Mouse (Mus musculus) gastrocnemius, adult 2 months (tissue): ENCODE data around the gene Mrps24. TPM values are rescaled to one million over a fixed set of nuclear protein-coding genes. Genes with fewer than 3 reads are reported as not detected.

Experiments
- DNase-seq: peaks from one replicate; pipeline ENCODE4 v3.0.0; 2022
- H3K27ac ChIP-seq: fragments of 200-600 bp; 2 replicates; pipeline ENCODE4 v1.8.1; 2022; ENCODE audit warnings: mild to moderate bottlenecking
- H3K4me3 ChIP-seq: fragments of 200-600 bp; 2 replicates; pipeline ENCODE4 v1.8.1; 2022; ENCODE audit warnings: mild to moderate bottlenecking, moderate library complexity
- CTCF ChIP-seq: fragments of 200-600 bp; IDR thresholded peaks from 2 replicates; pipeline ENCODE4 v1.8.1; 2022; ENCODE audit warnings: antibody characterized with exemption, mild to moderate bottlenecking, moderate library complexity
- intact Hi-C: fragments of 180-260 bp; cut with DNase I; formaldehyde crosslinking; loops from one replicate; pipeline ENCODE4 v1.15.1; 2025
- long read RNA-seq, 2 experiments: library from polyadenylated mRNA; stranded (forward); transcript quantifications; one replicate each; pipeline ENCODE4 v2.0.0; 2021
- total RNA-seq, 2 experiments: library from RNA; stranded (reverse); gene quantifications; 2 replicates each; pipeline ENCODE4 v1.2.3; 2021

Gene Mrps24
- total RNA-seq = 100 to 1,000 TPM in 1 of 2 experiments, 10 to 100 TPM in 1; 92.2 to 109 TPM
- long read RNA-seq, experiment 1, transcript Mrps24-203 (3 exons, 503 nt) = minor isoform, 10 of 164 reads
- long read RNA-seq, experiment 1, transcript Mrps24-201 (3 exons, 700 nt) = minor isoform, 7 of 164 reads
- long read RNA-seq, experiment 1, transcript Mrps24-205 (4 exons, 995 nt) = major isoform, 141 of 164 reads
- long read RNA-seq, experiment 1, partial matches to known transcripts = 0 of 164 reads
- long read RNA-seq, experiment 1, other reads (novel, unspliced or antisense) = 5 of 164 reads
- long read RNA-seq, experiment 2, transcript Mrps24-205 (4 exons, 995 nt) = major isoform, 138 of 166 reads
- long read RNA-seq, experiment 2, transcript Mrps24-201 (3 exons, 700 nt) = minor isoform, 11 of 166 reads
- long read RNA-seq, experiment 2, transcript Mrps24-203 (3 exons, 503 nt) = minor isoform, 9 of 166 reads
- long read RNA-seq, experiment 2, partial matches to known transcripts = 0 of 166 reads
- long read RNA-seq, experiment 2, other reads (novel, unspliced or antisense) = 8 of 166 reads

GRCm38 (mm10) chr11:5715630-5716105 lies at the start of gene Mrps24:
Mrps24 (minus strand) TSS chr11:5715680.
- H3K27ac ChIP-seq = peak within 1 kb of the TSS; percentile 46; the same call in 1 of the 2 replicates
- peak; percentile 43 for DNase-seq
- no peak within 1 kb of the TSS for H3K4me3 ChIP-seq
- intact Hi-C loops = no loop called here
- no peak for TF ChIP-seq CTCF

GRCm38 (mm10) chr11:5762633-5762982 lies 47.1 kb upstream of the Mrps24 start:
- TF ChIP-seq CTCF = no peak
- intact Hi-C loops = loop anchor here (2.0 to 5.0 kb wide), 2 partner anchors 22 to 40 kb away; no protein-coding TSS in a partner anchor
- peak overlapping the region; percentile 93 for H3K4me3 ChIP-seq
- DNase-seq = no peak
- H3K27ac ChIP-seq = peak overlapping the region; percentile 99

- Histone ChIP-seq H3K4me3 (peak within 1 kb of the TSS; percentile 93), H3K27ac (peak within 1 kb of the TSS; percentile 99)
- intact Hi-C loops = loop anchor here (2.0 to 5.0 kb wide), 2 partner anchors 21 to 40 kb away; no protein-coding TSS in a partner anchor
- peak; percentile 17; the same call in 1 of the 2 replicates for TF ChIP-seq CTCF
- DNase-seq = peak; percentile 96
Measured at GRCm38 (mm10) chr11:5761820-5762632, 46.5 kb upstream of the Mrps24 start, which contains the start of gene Urgcp. Urgcp (minus strand) TSS chr11:5762376.

- no peak overlapping the region for H3K4me3 ChIP-seq
- TF ChIP-seq CTCF = no peak
- DNase-seq = no peak
- intact Hi-C loops = no loop called here
- no peak overlapping the region for H3K27ac ChIP-seq
Measured at GRCm38 (mm10) chr11:5753755-5754154, 38.3 kb upstream of the Mrps24 start.

GRCm38 (mm10) chr11:5744951-5745350 lies 29.5 kb upstream of the Mrps24 start:
- DNase-seq = no peak
- TF ChIP-seq CTCF = 0 out of 2 replicates have a peak, but pooled peaks have one; percentile 4
- Histone ChIP-seq H3K27ac (no peak overlapping the region), H3K4me3 (no peak overlapping the region)
- intact Hi-C loops = loop anchor here (5.0 kb wide), 1 partner anchor 38 kb away; no protein-coding TSS in a partner anchor

- peak overlapping the region; percentile 99 for H3K27ac ChIP-seq
- no peak for DNase-seq
- intact Hi-C loops = loop anchor here (5.0 kb wide), 1 partner anchor 35 kb away; no protein-coding TSS in a partner anchor
- peak; percentile 38 for TF ChIP-seq CTCF
- H3K4me3 ChIP-seq = no peak overlapping the region
Measured at GRCm38 (mm10) chr11:5742106-5742505, 26.6 kb upstream of the Mrps24 start.

GRCm38 (mm10) chr11:5740965-5741627 lies 25.6 kb upstream of the Mrps24 start:
- Histone ChIP-seq H3K27ac (peak overlapping the region; percentile 99), H3K4me3 (peak overlapping the region; percentile 96)
- no peak; the same call in 1 of the 2 replicates for TF ChIP-seq CTCF
- intact Hi-C loops = loop anchor here (2.0 to 5.0 kb wide), 3 partner anchors 22 to 48 kb away; partner anchors contain the start of genes Dbnl and Urgcp
- DNase-seq = peak; percentile 91

- no peak for TF ChIP-seq CTCF
- peak; percentile 68 for DNase-seq
- intact Hi-C loops = loop anchor here (2.0 to 5.0 kb wide), 3 partner anchors 22 to 48 kb away; partner anchors contain the start of genes Dbnl and Urgcp
- Histone ChIP-seq H3K27ac (peak overlapping the region; percentile 99), H3K4me3 (peak overlapping the region; percentile 96)
Measured at GRCm38 (mm10) chr11:5740599-5740964, 25.1 kb upstream of the Mrps24 start.

- TF ChIP-seq CTCF = no peak
- Histone ChIP-seq H3K27ac (peak overlapping the region; percentile 99), H3K4me3 (peak overlapping the region; percentile 96)
- intact Hi-C loops = loop anchor here (2.0 to 5.0 kb wide), 3 partner anchors 23 to 49 kb away; partner anchors contain the start of genes Dbnl and Urgcp
- peak; percentile 57 for DNase-seq
Measured at GRCm38 (mm10) chr11:5739846-5740245, 24.4 kb upstream of the Mrps24 start.

- H3K4me3 ChIP-seq = peak overlapping the region; percentile 96
- no peak for DNase-seq
- peak overlapping the region; percentile 99 for H3K27ac ChIP-seq
- intact Hi-C loops = no loop called here
- TF ChIP-seq CTCF = no peak
Measured at GRCm38 (mm10) chr11:5738888-5739632, 23.6 kb upstream of the Mrps24 start.

GRCm38 (mm10) chr11:5737137-5737536 lies 21.7 kb upstream of the Mrps24 start:
- no peak for TF ChIP-seq CTCF
- H3K4me3 ChIP-seq = no peak overlapping the region
- intact Hi-C loops = no loop called here
- DNase-seq = no peak
- 0 out of 2 replicates have a peak overlapping the region, but pooled peaks have one; percentile 13 for H3K27ac ChIP-seq
